Mouse (Mus musculus): ENCODE results near the gene Slc38a5. TPM values are rescaled to one million over a fixed set of nuclear protein-coding genes. Genes with fewer than 3 reads are reported as not detected.

The Slc38a5 gene
- 0.22 and 1.1 TPM in 2 replicates for total RNA-seq (2023)

DNA sequence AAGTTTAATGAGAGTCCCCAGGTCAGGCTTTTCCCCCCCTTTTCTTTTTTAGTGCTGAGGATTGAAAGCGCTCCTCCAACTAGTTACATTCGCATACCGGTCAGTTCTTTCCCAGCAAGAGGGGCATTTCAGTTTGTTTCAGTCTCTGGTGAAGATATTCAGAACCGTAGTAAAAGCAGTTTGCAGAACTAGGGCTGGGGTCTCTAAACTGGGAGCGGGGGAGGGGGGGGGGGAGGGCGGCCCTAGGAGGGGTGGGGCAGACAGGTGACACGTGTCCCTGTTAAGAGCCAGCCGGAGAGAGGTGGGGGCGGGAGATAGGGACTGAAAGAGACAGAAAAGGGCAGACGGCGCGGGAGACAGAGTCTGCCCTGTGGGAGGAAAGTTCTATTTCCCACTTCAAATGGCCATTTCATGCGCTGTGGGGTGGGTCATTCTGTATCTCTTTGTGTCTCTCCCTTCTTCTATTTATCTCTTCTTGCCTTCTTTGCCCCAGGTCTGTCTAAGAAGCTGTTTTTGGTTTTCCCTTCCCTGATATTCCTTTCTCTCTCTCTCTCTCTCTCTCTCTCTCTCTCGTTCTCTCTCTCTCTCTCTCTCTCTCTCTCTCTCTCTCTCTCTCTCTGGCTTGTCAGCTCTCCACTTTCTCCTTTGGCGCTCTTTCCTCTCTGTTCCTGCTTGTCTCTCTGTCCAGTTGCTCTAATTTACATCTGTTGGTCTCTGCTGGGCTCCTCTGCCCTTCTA lies at the start of gene Slc38a5:
Slc38a5 (plus strand) TSS at position 51 of the 738 bp plus-strand sequence.

DNA sequence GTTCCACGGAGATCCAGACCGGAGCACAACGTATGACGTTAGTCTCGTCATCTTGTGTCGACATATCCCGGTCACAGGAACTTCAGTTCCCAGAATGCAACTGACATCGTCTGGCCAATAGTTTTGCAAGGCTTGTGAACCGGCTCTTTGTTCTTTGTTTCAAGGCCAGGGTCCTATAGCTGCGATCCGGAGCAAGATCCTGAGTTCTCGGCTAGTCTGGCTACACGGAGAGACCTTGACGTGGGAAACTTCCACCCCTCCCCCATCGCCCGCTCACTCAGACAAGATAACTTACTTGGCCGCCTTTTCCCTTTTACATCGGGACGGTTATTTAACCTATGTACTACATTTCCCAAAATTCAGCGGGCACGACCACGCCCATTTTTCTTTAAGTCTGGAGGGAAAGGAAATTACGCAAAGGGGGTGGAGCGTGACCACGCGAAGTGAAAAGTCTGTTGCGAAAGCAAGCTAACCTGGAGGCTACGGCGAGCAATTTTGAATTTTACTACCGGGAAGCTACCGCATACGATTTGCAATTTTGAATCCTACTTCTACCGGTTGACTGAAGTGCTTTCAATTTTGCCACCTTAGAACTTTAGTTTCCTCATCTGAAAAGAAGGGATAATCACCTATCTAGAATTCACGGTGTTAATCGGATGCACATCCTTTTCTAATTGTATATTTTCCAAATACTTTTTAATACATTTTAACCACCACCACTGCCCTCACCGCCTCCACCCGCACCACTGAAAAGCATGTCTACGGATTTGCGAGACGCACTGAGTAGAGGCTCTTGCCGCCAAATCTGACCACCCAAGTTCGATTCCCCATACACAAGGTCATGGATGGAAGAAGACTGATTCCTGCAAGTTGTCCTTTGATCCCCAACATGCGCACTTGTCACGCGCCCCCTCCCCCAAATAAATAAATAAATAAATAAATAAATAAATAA lies 18.3 kb upstream of the Slc38a5 start, which contains the start of gene Ftsj1:
Ftsj1 (minus strand) TSS at position 73 of the 952 bp plus-strand sequence.

DNA sequence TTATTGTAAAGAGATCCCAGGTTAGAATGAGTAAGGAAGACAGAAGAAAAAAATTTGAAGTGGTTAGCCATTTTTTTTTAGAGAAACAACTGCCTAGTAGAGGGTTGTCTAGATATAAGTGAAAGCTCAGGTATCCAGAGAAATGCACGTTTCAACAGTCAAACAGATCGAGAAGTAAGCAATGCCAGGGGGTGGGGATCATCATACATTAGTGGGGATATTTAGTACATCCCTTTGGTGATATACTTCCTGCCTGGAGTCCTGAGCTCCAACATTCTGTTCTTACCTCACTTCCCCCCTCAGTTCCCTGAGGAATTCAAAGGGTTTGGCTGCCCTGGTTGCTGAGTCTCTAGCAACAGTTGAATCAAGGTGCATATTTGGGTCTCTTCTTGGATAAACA lies 56.2 kb downstream of the Slc38a5 start, which contains the start of gene Ssxb10:
Ssxb10 (plus strand) TSS at position 301 of the 400 bp plus-strand sequence.

Other genes with a start within 250 kb of the Slc38a5 start
- 28.1 and 33.2 TPM in 2 replicates for gene Suv39h1, start 196.4 kb upstream of the Slc38a5 start, total RNA-seq (2023)
- 136 and 163 TPM in 2 replicates for gene Was, start 180.6 kb upstream of the Slc38a5 start, total RNA-seq (2023)
- gene Wdr13, start 138.2 kb upstream of the Slc38a5 start, total RNA-seq (2023): 33.9 and 43.9 TPM in 2 replicates
- gene Rbm3, start 125.3 kb upstream of the Slc38a5 start, total RNA-seq (2023): 315 and 338 TPM in 2 replicates
- 11.0 and 12.5 TPM in 2 replicates for gene Tbc1d25, start 95.0 kb upstream of the Slc38a5 start, total RNA-seq (2023)
- gene Ebp, start 77.6 kb upstream of the Slc38a5 start, total RNA-seq (2023): 36.6 and 52.5 TPM in 2 replicates
- not detected in 2 replicates for gene Porcn, start 64.6 kb upstream of the Slc38a5 start, total RNA-seq (2023)
- 10.7 and 14.4 TPM in 2 replicates for gene Ftsj1, start 18.7 kb upstream of the Slc38a5 start, total RNA-seq (2023)
- not detected in 2 replicates for gene Ssxb10, start 56.3 kb downstream of the Slc38a5 start, total RNA-seq (2023)
- not detected in 2 replicates for gene Ssxb9, start 95.8 kb downstream of the Slc38a5 start, total RNA-seq (2023)
- not detected in 2 replicates for gene Ssxb1, start 142.2 kb downstream of the Slc38a5 start, total RNA-seq (2023)
- gene Ssxb2, start 190.6 kb downstream of the Slc38a5 start, total RNA-seq (2023): not detected in 2 replicates

Measured in neutrophil, adult 65 days (primary cell).